Mouse (Mus musculus) forebrain, embryonic 15.5 days (tissue): ENCODE measurements around the gene Gramd1b. TPM values are rescaled to one million over a fixed set of nuclear protein-coding genes. Genes with fewer than 3 reads are reported as not detected.

Experiments used
- ATAC-seq: fragments of 200-750 bp; cut with Nextera tagmentation; replicated peaks from 2 replicates; pipeline ENCODE4 v1.8.0; 2017; ENCODE audit warnings: mild to moderate bottlenecking, moderate TSS enrichment, moderate library complexity
- H3K27ac ChIP-seq: fragments of 300-500 bp; sonication (generic); replicated peaks from 2 replicates; pipeline ENCODE4 v1.5.1; 2015; ENCODE audit warnings: mild to moderate bottlenecking, inconsistent platforms
- H3K27me3 ChIP-seq: fragments of 300-500 bp; sonication (generic); 2 replicates; pipeline ENCODE4 v1.6.1; 2015; ENCODE audit warnings: inconsistent platforms
- H3K36me3 ChIP-seq: fragments of 300-500 bp; sonication (generic); 2 replicates; pipeline ENCODE4 v1.6.1; 2015; ENCODE audit warnings: mild to moderate bottlenecking, inconsistent platforms
- H3K4me1 ChIP-seq: fragments of 300-500 bp; sonication (generic); 2 replicates; pipeline ENCODE4 v1.6.1; 2015; ENCODE audit warnings: inconsistent platforms
- H3K4me2 ChIP-seq: fragments of 300-500 bp; sonication (generic); replicated peaks from 2 replicates; pipeline ENCODE4 v1.6.1; 2015; ENCODE audit warnings: mild to moderate bottlenecking, inconsistent platforms
- H3K4me3 ChIP-seq: fragments of 300-500 bp; sonication (generic); 2 replicates; pipeline ENCODE4 v1.5.1; 2015; ENCODE audit warnings: mild to moderate bottlenecking, inconsistent platforms
- H3K9ac ChIP-seq: fragments of 300-500 bp; sonication (generic); replicated peaks from 2 replicates; pipeline ENCODE4 v1.6.1; 2015; ENCODE audit warnings: mild to moderate bottlenecking, inconsistent platforms
- H3K9me3 ChIP-seq: fragments of 300-500 bp; sonication (generic); 2 replicates; pipeline ENCODE4 v1.6.1; 2016; ENCODE audit warnings: inconsistent platforms
- WGBS: fragments of 180-500 bp; shearing (Covaris S2); methylation state at CpG from one replicate; pipeline ENCODE4 v1.1.7; 2015; ENCODE audit warnings: mixed read lengths; 5-methylcytosine and 5-hydroxymethylcytosine counted together
- polyA plus RNA-seq: library from polyadenylated mRNA; unstranded; fragments of >200 nt; fragmentation: Nextera tagmentation; extraction: Ambion mirVana; gene quantifications from 2 replicates; pipeline ENCODE4 v1.2.1, GENCODE M21; 2015

Gramd1b gene
- polyA plus RNA-seq, 1 experiment from 2014 or later: 18.2 TPM

GRCm38 (mm10) chr9:40299323-40299722, 231.9 kb downstream of the Gramd1b start:
- Histone ChIP-seq H3K9ac (no peak overlapping the region), H3K4me1 (no peaks in the 10 kb centered on the region), H3K27me3 (no peaks in the 10 kb centered on the region), H3K4me2 (no peak overlapping the region), H3K27ac (no peak overlapping the region), H3K4me3 (no peak overlapping the region), H3K36me3 (peaks cover 72% of the 10 kb centered on the region), H3K9me3 (no peaks in the 10 kb centered on the region)
- no peak for ATAC-seq
- WGBS: 96% methylated on average over 7 of the region's 7 CpGs

GRCm38 (mm10) chr9:40297969-40298368, 233.2 kb downstream of the Gramd1b start:
- no peak overlapping the region for H3K9ac ChIP-seq
- H3K9me3 ChIP-seq: no peaks in the 10 kb centered on the region
- peaks cover 71% of the 10 kb centered on the region for H3K36me3 ChIP-seq
- WGBS: 95% methylated on average over 9 of the region's 9 CpGs
- H3K27me3 ChIP-seq: no peaks in the 10 kb centered on the region
- no peak overlapping the region for H3K27ac ChIP-seq
- H3K4me2 ChIP-seq: no peak overlapping the region
- H3K4me1 ChIP-seq: no peaks in the 10 kb centered on the region
- H3K4me3 ChIP-seq: no peak overlapping the region
- ATAC-seq: no peak

- no peak for ATAC-seq
- H3K4me2 ChIP-seq: no peak overlapping the region
- peaks cover 56% of the 10 kb centered on the region for H3K36me3 ChIP-seq
- H3K9ac ChIP-seq: no peak overlapping the region
- no peak overlapping the region for H3K4me3 ChIP-seq
- no peaks in the 10 kb centered on the region for H3K9me3 ChIP-seq
- no peaks in the 10 kb centered on the region for H3K4me1 ChIP-seq
- 83% methylated on average over 5 of the region's 5 CpGs for WGBS
- 0 out of 2 replicates have a peak overlapping the region, but pooled peaks have one; percentile 3 for H3K27ac ChIP-seq
- no peaks in the 10 kb centered on the region for H3K27me3 ChIP-seq
Measured at GRCm38 (mm10) chr9:40296251-40296650, 234.9 kb downstream of the Gramd1b start.

GRCm38 (mm10) chr9:40294866-40295265, 236.3 kb downstream of the Gramd1b start:
- ATAC-seq: no peak
- Histone ChIP-seq H3K9me3 (no peaks in the 10 kb centered on the region), H3K27me3 (no peaks in the 10 kb centered on the region), H3K36me3 (peaks cover 53% of the 10 kb centered on the region), H3K27ac (no peak overlapping the region), H3K4me1 (no peaks in the 10 kb centered on the region), H3K4me2 (no peak overlapping the region), H3K9ac (no peak overlapping the region), H3K4me3 (no peak overlapping the region)
- 91% methylated on average over 1 of the region's 1 CpGs for WGBS

- no peak overlapping the region for H3K27ac ChIP-seq
- no peaks in the 10 kb centered on the region for H3K27me3 ChIP-seq
- peak; percentile 34; the same call in 1 of the 2 replicates for ATAC-seq
- H3K9ac ChIP-seq: no peak overlapping the region
- WGBS: 82% methylated on average over 5 of the region's 5 CpGs
- H3K4me1 ChIP-seq: no peaks in the 10 kb centered on the region
- peaks cover 51% of the 10 kb centered on the region for H3K36me3 ChIP-seq
- H3K4me2 ChIP-seq: no peak overlapping the region
- no peak overlapping the region for H3K4me3 ChIP-seq
- no peaks in the 10 kb centered on the region for H3K9me3 ChIP-seq
Measured at GRCm38 (mm10) chr9:40294210-40294609, 237.0 kb downstream of the Gramd1b start.

- ATAC-seq: 0 out of 2 replicates have a peak, but pooled peaks have one; percentile 14
- H3K4me3 ChIP-seq: no peak overlapping the region
- H3K9me3 ChIP-seq: no peaks in the 10 kb centered on the region
- no peak overlapping the region for H3K9ac ChIP-seq
- H3K27ac ChIP-seq: no peak overlapping the region
- no peaks in the 10 kb centered on the region for H3K4me1 ChIP-seq
- WGBS: 93% methylated on average over 5 of the region's 5 CpGs
- no peaks in the 10 kb centered on the region for H3K27me3 ChIP-seq
- H3K4me2 ChIP-seq: no peak overlapping the region
- peaks cover 50% of the 10 kb centered on the region for H3K36me3 ChIP-seq
Measured at GRCm38 (mm10) chr9:40293740-40294139, 237.4 kb downstream of the Gramd1b start.

GRCm38 (mm10) chr9:40293286-40293685, 237.9 kb downstream of the Gramd1b start:
- WGBS: 96% methylated on average over 8 of the region's 8 CpGs
- H3K4me2 ChIP-seq: no peak overlapping the region
- H3K4me1 ChIP-seq: no peaks in the 10 kb centered on the region
- no peaks in the 10 kb centered on the region for H3K27me3 ChIP-seq
- 0 out of 2 replicates have a peak, but pooled peaks have one; percentile 12 for ATAC-seq
- H3K36me3 ChIP-seq: peaks cover 49% of the 10 kb centered on the region
- no peak overlapping the region for H3K9ac ChIP-seq
- H3K27ac ChIP-seq: no peak overlapping the region
- no peak overlapping the region for H3K4me3 ChIP-seq
- no peaks in the 10 kb centered on the region for H3K9me3 ChIP-seq

- H3K27me3 ChIP-seq: no peaks in the 10 kb centered on the region
- no peaks in the 10 kb centered on the region for H3K4me1 ChIP-seq
- no peaks in the 10 kb centered on the region for H3K9me3 ChIP-seq
- H3K36me3 ChIP-seq: peaks cover 45% of the 10 kb centered on the region
- no peak overlapping the region for H3K27ac ChIP-seq
- WGBS: 96% methylated on average over 4 of the region's 4 CpGs
- ATAC-seq: no peak
- H3K9ac ChIP-seq: no peak overlapping the region
- no peak overlapping the region for H3K4me2 ChIP-seq
- H3K4me3 ChIP-seq: no peak overlapping the region
Measured at GRCm38 (mm10) chr9:40292475-40292874, 238.7 kb downstream of the Gramd1b start.

GRCm38 (mm10) chr9:40282968-40283367, 248.2 kb downstream of the Gramd1b start:
- Histone ChIP-seq H3K36me3 (peaks cover 42% of the 10 kb centered on the region; the same call in 1 of the 2 replicates), H3K9ac (no peak overlapping the region), H3K27ac (no peak overlapping the region), H3K27me3 (no peaks in the 10 kb centered on the region), H3K9me3 (no peaks in the 10 kb centered on the region), H3K4me3 (no peak overlapping the region), H3K4me1 (no peaks in the 10 kb centered on the region), H3K4me2 (no peak overlapping the region)
- ATAC-seq: no peak
- 82% methylated on average over 7 of the region's 7 CpGs for WGBS

GRCm38 (mm10) chr9:40279438-40279837, 251.7 kb downstream of the Gramd1b start:
- Histone ChIP-seq H3K4me2 (no peak overlapping the region), H3K36me3 (peaks cover 28% of the 10 kb centered on the region; the same call in 1 of the 2 replicates), H3K9me3 (no peaks in the 10 kb centered on the region), H3K27ac (no peak overlapping the region), H3K9ac (no peak overlapping the region), H3K4me3 (no peak overlapping the region), H3K4me1 (no peaks in the 10 kb centered on the region), H3K27me3 (no peaks in the 10 kb centered on the region)
- no peak for ATAC-seq
- WGBS: 92% methylated on average over 7 of the region's 7 CpGs

GRCm38 (mm10) chr9:40277671-40278070, 253.5 kb downstream of the Gramd1b start:
- Histone ChIP-seq H3K9me3 (no peaks in the 10 kb centered on the region), H3K4me1 (peaks cover 11% of the 10 kb centered on the region), H3K36me3 (peaks cover 21% of the 10 kb centered on the region; the same call in 1 of the 2 replicates), H3K4me2 (no peak overlapping the region), H3K27me3 (no peaks in the 10 kb centered on the region), H3K27ac (no peak overlapping the region), H3K4me3 (no peak overlapping the region), H3K9ac (no peak overlapping the region)
- 79% methylated on average over 3 of the region's 3 CpGs for WGBS
- ATAC-seq: no peak

- Histone ChIP-seq H3K4me3 (no peak overlapping the region), H3K27ac (no peak overlapping the region), H3K9ac (no peak overlapping the region), H3K4me2 (no peak overlapping the region), H3K4me1 (peaks cover 29% of the 10 kb centered on the region), H3K9me3 (no peaks in the 10 kb centered on the region), H3K27me3 (no peaks in the 10 kb centered on the region), H3K36me3 (peaks cover 16% of the 10 kb centered on the region; the same call in 1 of the 2 replicates)
- no peak for ATAC-seq
- WGBS: 88% methylated on average over 5 of the region's 5 CpGs
Measured at GRCm38 (mm10) chr9:40275904-40276303, 255.3 kb downstream of the Gramd1b start.

- WGBS: 80% methylated on average over 7 of the region's 7 CpGs
- Histone ChIP-seq H3K9me3 (no peaks in the 10 kb centered on the region), H3K4me2 (peak overlapping the region; percentile 18; the same call in 1 of the 2 replicates), H3K27ac (no peak overlapping the region), H3K4me3 (no peak overlapping the region), H3K4me1 (peaks cover 41% of the 10 kb centered on the region), H3K27me3 (no peaks in the 10 kb centered on the region), H3K36me3 (peaks cover 4% of the 10 kb centered on the region; the same call in 1 of the 2 replicates), H3K9ac (no peak overlapping the region)
- no peak for ATAC-seq
Measured at GRCm38 (mm10) chr9:40272822-40273221, 258.4 kb downstream of the Gramd1b start.
